Mouse (Mus musculus) heart, adult 9 months (tissue): Measurements from ENCODE around the gene Calhm3.

ENCODE experiments used
- DNase-seq, 2 experiments: peaks; one replicate each; pipeline ENCODE4 v3.0.0; 2022; ENCODE audit warnings: low spot score in 2 of 2

Gene Calhm3

GRCm38 (mm10) chr19:47118634-47119033 is 38.9 kb downstream of the Calhm3 start:
- DNase-seq: no peak

- no peak for DNase-seq
These were observed 52.8 kb downstream of the Calhm3 start for GRCm38 (mm10) chr19:47104641-47105271.
